Mouse (Mus musculus) embryo, embryonic 10 days (tissue): Measurements from ENCODE around the gene Pts.

ENCODE experiments used
- DNase-seq: peaks from one replicate; pipeline ENCODE4 v3.0.0-alpha.2; 2015; ENCODE audit warnings: low spot score

The Pts gene

GRCm38 (mm10) chr9:50490836-50491235 lies 37.7 kb downstream of the Pts start:
- no peak for DNase-seq

DNA sequence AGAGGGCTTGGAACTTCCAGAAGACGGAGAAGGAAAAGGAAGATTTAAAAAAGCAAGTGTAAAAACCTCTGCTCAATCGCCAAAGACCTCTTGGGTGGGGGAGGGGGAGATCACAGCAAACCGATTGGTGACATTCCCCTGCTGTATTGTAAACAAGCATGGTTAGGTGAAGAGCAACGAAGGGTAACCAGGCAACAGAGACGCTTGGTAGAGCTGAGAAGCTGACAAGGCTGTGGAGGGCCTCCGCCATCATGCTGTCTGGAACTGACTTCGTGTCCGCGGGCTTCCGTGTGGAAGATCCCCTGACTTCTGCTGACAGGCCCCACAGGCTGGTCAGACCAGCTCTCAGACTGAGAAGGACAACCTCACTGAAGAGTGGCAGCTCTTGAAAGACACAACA lies 43.0 kb downstream of the Pts start:
- DNase-seq = peak; percentile 64

- DNase-seq = no peak
These were observed 45.8 kb downstream of the Pts start for GRCm38 (mm10) chr9:50482743-50483142.

DNA sequence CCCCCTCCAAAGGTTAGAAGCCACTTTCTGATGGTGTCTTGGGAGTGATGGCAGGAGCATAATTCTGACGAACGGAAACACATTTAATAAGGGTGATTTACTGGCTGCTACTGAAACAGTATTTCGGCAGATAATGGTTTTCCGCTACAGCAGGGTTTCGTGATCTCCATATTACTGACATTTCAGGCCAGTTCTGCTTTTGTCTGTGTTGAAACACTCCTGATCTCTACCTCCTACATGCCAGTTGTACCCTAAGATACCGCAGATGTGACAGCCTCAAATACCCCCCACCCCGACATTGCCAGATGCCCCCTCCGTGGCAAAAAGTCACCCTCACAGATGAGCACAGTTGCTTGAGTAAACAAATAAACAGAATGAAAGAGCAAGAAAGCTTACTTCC lies 49.0 kb downstream of the Pts start:
- DNase-seq = no peak

DNA sequence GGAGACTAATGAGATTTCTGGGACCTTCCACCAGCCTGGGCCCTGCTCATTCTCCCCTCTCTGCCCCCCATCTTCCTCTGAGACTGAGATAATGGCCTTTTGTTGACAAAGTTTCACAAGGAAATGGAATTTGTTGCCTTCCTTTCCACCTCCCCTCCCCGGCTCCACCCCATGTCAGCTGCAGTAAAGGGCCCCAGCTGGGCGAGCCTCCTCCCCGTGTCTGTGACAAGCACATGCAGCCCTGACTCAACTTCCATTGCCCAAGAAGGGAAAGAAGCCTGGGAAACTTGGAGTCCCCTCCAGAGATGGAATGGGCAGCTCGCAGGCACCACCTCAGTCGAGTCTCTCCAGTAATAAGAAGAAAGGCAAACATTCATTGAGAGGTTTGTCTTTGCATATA lies 49.7 kb downstream of the Pts start:
- DNase-seq = no peak

- no peak for DNase-seq
These were observed 51.3 kb downstream of the Pts start for GRCm38 (mm10) chr9:50477270-50477669.

GRCm38 (mm10) chr9:50476651-50477050 lies 51.9 kb downstream of the Pts start:
- no peak for DNase-seq

DNA sequence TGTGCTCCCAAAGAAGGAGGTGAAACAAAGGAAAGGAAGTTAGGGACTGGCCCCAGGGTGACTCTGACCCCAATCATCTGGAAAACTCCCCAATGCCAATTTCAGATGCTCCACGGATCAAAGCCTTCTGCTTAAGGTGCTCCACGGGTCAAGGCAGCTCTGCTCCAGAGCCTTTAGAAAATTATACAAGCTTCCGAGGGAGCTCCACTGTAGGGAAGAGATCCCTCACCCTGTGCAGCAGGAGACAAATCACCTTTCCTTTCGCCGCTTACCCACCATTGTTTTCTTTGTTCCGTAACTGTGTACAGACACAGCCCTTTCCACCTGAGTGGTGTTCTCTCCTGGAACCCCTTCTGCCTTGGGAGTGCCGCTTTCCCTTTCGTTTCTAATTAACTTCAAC lies 52.8 kb downstream of the Pts start:
- no peak for DNase-seq

DNA sequence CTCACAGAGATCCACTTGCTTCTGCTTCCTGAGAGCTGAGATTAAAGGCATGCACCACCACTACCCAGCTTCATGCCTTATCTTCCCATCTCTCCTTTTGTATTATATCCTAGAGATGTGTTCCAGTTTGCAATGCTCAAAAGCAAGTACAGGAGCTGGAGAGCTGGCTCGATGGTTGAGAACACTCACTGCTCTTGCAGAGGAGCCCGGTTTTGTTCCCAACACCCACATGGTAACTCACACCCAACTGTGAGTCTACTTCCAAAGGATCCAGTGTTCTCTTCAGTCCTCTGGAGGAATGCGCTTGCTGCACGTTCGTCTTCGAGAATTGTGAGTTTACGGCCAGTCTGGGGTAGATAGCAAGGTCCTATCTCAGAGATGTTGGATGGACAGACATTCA lies 53.2 kb downstream of the Pts start:
- DNase-seq = no peak
